Mouse (Mus musculus) C2C12 (cell line): ENCODE data around the gene Samd1.

Experiments
- CTCF ChIP-seq: IDR thresholded peaks from one replicate; pipeline ENCODE4 v1.5.1; 2011; ENCODE audit not compliant: control insufficient read depth, insufficient read depth, insufficient read length
- USF1 ChIP-seq: IDR thresholded peaks from one replicate; pipeline ENCODE4 v1.6.1; 2011; ENCODE audit warnings: low read depth, mild to moderate bottlenecking, control low read depth, moderate library complexity

GRCm38 (mm10) chr8:84046505-84046904 lies 49.0 kb downstream of the Samd1 start:
- TF ChIP-seq CTCF = no peak
- no peak for TF ChIP-seq USF1
